Mouse (Mus musculus) heart, adult 11 months (tissue): ENCODE measurements around the gene Wbp2.

Experiments
- DNase-seq: peaks from one replicate; pipeline ENCODE4 v3.0.0; 2022

Wbp2 gene

DNA sequence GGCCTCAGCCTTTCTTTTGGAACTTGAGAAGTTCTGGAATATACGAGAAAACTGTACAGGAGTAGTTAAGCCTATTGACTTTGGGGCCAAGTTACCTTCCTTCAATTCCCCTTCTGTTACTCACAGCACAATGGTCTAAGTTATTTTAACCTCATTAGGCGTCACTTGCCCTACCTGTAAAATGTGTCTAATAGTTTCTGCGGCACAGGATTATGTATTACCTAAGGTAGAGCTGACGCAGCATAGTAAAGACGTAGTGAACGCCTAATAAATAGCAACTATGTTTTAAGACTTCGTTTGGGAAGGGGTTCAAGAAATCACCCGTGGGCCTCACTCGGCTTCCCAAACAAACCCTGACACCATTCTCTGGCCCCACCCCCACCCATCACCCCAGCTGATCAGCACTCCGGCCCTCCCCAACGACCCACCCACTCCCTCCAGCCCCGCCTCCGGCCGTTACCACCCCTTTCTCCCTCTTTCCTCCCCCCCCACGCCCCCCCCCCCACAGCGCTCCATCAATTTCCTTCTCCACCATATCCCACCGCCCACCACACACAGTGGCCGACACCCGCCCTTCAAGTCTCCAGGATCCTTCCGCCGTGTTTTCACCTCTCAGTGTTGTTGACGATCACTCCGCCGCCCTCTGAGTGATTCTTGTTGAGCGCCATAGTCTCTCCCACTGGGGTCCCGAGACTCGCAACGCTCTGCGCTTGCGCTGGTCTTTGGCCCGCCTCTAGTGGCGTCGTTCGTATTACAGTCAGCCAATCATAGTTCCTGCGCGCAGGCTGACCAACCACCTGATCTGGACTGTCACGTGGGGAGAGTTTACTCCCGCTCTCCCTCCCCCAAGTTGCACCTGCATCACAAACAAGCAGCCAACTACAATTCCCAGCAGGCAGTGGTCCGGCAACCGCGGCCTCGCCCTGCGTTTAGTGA is at the start of gene Wbp2:
Gene Wbp2, minus strand, starts transcription at position 738 of the 936 bp plus-strand sequence.
- peak; percentile 100 for DNase-seq

DNA sequence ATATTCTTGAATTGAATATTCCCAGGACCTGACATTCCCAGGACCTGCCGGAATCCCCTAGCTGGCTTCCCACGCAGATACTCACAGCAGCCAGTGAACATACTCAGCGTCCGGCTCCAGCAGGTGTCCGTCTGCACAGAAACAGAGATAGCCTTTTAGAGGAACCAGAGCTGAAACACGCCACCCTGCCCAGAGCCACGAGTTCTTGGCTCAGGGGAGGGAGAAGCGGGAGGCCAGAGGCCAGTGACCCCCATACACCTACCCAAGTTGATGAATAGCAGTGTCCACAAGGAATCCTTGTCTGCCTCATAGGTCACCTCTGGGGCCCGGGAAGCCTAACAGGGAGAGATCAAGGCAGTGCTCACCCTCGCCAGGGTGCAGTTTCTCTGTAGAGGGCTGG is 47.4 kb upstream of the Wbp2 start:
- DNase-seq, result peak; percentile 93

DNA sequence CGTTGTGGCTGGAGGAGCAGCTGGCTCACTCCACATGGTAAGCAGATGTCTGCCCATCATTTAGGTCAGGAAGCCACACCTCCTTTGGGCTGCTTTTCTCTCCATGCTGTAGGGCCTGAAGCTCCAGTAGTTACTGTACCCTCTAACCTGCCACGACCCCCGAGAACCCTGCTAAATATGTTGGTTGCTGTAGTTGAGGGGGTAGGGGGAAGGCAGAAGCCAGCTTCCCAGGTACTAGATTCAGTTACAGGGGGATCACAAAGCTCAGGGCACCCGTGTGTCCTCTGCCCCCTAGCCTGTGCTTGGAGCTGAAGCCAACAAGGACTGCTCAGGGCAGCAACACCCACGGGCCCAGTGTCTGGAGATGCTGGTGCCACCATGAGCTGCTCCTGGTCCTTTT is 46.7 kb upstream of the Wbp2 start:
- DNase-seq, result peak; percentile 92

DNA sequence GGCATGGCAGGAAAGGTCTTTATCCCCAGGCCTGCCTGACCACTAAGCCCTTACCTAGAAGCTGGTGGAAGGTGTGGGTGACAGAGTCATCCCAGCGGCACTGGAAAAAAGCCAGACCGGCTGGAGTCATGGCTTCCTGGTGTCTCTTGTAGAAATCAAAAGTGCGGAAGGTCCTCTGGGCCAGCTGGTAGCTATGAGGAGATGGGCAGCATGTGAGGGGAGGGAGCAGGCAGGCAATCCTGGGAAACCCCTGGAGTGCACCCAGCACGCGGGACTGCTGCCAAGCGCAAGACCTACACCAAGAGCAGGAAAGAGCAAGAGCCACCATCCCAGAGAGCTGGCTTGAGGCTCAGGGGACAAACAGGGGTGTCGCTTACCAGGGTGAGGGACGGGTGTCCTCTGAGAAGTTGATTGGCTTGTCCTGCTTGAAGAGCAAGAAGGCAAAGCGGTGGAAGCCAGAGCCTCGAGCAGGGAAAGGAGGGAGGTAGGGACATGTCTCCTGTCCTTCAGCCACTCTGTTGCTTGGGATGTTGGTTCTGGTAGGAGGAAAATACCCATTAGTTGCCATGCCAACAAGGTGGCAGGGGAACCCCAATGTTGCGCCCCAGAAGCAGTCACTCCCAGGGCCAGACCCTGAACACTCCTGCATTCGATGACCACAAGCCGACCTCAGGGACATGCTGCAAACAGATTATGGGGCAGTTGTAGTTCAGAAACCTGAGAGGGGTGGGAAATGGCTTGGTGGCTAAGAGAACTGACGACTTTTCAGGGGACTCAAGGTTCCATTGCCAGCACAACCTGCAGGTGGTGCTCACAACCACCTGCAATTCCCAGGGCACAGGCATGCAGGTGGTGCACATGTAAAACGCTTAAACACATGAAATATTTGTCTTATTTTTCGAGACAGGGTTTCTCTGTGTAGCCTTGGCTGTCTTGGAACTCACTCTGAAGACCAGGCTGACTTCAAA is 45.9 kb upstream of the Wbp2 start:
- DNase-seq, result peak; percentile 97

DNA sequence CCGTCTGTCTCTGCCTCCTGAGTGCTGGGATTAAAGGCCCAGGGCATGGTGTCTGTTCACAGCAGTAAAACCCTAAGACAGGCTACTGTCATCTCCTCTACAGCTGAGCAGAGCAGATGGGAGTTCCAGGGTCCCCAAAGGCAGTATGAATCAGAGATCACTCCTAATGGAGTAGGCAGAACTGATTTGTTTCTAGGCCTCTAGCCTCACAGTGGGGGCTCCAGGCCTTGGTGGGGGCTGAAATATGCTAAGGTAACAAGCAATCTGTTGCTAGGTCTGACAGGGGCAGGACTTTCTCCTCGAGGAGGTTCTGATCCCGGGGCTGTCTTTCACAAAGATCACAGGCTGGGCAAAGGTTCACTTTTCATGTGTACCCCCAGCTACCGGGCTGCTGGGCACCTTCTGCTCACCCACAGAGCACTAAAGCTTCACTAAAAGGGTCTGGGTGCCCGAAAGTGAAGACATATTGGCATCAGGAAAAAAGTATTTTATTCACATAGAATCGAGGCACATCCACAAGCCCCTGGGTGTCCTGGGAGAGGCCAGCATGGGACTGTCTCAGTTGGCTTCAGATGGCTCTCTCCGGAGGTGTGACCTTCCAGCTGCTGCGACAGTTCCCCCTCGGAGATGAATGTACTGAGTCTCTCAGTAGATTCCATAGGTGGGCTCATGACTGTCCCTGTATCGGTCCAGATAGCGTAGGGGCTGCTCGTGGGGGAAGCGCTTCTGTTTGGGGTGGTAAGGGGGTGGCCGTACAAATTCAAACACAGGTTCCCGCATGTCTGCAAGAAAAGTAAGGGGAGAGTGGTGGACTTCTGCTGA is 44.8 kb upstream of the Wbp2 start:
- peak; percentile 94 for DNase-seq

DNA sequence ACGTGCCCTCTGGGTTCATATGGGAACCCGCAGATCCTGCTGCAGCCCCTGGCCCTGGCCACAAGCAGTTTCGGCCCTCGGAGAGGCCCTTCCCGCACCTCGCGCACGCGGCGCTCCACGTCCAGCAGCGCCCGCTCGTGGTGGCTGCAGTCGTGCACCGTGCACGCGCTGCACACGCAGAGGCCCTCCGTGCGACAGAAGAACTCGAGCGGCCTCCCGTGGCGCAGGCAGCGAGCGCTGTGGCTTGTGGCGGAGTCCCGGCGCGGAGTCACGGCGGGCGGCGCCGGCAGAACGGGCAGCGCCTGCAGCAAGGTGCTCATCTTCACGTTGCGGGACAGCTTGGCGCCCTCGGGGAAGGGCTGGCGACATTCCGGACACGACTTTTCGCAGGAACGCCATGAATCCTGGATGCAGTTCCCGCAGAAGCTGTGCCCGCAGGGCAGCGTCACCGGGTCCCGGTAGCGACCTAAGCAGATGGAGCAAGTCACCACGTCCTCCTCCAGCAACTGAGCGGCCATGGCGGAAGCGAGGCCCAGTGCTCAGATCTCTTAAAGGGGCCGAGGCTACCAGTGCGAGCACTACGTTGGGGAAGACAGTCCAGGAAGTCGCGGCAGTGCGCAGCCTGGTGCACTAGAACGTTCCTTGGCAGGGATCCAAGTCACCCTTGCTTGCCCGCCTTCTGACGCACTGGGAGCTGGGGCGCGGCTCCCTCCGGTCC is 43.9 kb upstream of the Wbp2 start, which contains the start of gene Trim65:
Gene Trim65, minus strand, starts transcription at position 641 of the 718 bp plus-strand sequence.
- DNase-seq, result peak; percentile 99

DNA sequence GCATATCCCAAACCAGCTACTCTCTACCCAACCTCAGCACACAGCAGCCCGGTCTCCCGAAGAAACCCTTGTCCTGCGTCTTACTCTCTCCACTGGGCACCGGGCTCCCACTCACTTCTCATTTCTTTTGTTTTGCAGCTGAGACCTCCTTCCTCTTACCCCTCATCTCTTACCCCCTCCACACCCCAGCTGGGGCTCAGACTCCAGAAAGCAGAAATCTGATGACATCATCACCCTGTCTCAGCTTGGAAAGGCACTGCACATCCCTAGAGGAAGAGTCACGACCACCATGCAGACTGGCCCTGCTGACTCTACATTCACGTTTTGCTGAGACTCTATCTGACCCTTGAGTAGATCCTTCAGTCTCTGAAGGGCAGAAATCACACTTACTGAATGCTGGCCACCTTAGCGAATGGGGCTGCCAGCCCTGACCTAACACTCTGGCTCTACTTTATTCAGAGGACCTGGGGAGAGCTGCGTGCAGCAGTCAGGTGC is 43.2 kb upstream of the Wbp2 start:
- DNase-seq, result peak; percentile 96

DNA sequence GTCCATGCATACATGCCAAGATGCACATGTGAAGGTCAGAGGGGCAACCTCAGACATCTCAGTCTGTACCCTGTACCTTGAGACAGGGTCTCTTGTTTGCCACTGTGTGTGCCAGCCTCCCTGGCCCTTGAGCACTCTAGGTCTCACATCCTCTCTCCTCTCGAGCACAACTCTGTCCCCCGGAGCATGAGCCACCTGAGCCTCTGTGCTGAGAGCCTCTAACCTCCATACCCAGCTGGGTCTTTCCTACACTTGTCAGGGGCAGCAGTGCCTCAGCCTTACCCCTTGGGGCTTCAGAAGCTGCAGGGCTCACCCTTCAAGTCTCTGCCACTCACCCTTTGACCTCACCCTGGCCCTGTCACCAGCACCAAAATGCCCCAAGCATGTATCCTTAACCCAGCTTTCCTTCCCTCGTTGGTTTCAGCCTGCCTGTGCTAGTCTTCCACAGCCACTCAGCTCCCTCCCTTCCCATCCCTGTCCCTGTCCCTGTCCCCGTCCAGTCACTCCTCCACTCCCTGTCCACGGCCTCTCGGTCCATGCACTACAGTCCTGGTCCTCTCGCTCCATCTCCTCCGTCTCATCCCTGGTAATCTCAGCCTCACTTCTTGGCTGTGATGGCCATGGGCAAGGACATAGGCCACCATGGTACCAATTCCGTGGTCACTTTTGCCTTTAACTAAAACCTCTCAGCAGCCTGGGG is 42.4 kb upstream of the Wbp2 start:
- DNase-seq, result peak; percentile 93

DNA sequence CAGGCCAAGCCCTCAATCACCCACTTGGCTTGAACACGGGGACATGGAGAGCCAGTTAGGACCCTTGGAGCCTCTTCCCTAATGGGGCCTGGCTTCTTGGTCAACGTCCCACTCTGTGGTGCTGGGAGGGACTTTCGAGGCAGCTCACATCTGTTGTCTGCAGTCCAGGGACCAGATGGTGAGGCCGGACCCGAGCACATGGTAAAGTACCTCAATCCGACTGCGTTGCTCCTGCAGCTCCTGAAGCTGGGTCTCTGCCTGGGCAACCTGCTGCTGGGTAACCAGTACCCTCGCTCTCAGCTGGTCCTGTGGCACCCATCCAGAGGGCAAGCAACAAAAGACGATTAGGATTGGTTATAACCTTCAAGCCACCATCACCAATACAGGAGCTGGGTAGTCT is 41.2 kb upstream of the Wbp2 start:
- peak; percentile 96 for DNase-seq

DNA sequence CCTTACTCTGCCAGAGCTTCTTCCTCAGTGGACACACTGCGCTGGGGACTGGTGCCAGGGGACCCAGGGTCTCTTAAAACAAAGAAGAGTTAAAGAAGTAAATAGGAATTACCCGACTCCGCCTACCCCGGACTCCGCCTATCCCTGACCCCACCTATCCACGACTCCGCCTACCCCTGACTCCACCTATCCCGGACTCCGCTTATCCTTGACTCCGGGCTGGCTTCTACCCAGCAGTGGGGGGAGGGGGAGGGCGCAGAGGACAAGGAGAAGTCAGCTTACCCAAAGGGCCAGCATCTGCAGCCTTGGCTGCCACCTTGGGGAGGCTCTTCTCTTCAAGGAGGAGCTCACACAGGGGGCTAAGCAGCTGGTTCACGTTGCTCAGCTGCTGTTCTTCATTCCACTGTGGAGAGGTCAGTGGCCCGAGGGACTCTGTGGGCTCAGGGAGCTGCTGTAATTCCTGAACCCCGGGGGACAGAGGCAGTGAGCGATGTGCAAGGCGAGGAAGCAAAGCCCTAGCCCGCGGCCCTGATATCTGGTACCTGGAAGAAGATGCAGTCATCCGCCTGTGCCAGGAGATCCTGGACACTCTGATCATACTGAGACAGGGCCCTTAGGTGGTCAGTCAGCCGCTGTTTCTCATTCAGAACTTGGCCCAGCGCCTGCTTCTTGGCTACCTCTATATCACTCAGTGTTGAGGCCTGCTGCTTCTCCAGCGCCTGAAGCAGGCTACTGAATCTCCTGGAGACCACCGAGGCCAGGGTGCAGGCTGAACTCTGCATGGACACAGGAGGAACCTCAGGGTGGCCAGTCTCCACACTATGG is 40.6 kb upstream of the Wbp2 start, which contains the start of gene Trim47:
Gene Trim47, minus strand, starts transcription at position 55 of the 825 bp plus-strand sequence.
- peak; percentile 99 for DNase-seq

DNA sequence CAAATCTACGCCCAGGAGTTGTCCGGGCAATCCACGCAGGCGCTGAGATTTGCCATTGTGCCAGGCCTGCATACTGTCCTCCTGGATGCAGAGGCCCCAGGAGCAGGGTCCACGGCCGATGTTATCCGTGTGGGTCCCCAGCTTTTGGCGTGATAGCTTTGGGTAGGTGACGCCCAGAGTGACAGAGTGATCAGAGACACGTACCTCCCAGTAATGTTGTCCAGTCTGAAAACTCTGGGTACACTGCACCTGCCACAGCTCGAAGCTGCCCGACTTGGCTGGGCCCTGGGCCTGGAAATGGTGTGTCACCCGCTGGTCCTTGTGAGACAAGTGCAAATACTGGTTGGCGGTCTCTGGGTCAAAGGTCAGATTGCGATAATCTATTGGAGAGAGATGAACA is 39.5 kb upstream of the Wbp2 start:
- peak; percentile 94 for DNase-seq

DNA sequence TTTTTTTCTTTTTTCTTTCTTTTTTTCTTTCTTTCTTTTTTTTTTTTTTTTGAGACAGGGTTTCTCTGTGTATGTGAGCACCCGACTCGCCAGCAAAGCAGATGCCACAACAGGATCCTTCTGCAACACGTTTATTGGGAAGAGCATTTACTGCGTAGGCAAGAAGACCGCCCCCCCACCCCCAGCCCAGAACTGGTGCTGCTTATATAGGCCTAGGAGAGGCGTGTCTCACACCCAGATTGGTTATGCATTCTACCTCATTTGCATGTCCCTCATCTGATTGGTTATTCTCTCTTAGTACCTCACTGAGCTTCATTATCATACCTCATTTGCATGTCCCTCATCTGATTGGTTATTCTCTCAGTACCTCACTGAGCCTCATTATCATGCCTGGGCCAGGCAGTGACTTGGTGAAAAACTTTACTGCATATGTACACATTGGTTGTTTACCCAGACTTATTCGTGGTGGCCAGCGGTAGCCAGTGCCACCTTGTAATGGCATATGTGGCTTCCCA is 35.0 kb upstream of the Wbp2 start:
- DNase-seq, result peak; percentile 76

DNA sequence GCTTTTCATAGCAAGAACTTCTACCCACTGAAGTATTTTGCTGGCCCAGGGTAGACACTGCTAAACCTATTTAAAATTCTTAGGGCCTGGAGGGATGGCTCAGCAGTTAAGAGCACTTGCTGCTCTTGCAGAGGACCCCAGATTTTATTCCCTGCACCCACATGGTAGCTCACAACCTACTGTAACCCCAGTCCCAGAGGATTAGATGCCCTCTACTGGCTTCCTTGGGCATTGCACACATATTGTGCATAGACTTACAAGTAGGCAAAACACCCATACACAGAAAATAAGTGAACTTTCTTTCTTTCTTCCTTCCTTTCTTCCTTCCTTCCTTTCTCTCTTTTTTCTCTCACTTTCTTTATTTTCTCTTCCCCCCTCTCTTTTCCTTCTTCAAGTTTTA is 31.0 kb upstream of the Wbp2 start:
- no peak for DNase-seq

DNA sequence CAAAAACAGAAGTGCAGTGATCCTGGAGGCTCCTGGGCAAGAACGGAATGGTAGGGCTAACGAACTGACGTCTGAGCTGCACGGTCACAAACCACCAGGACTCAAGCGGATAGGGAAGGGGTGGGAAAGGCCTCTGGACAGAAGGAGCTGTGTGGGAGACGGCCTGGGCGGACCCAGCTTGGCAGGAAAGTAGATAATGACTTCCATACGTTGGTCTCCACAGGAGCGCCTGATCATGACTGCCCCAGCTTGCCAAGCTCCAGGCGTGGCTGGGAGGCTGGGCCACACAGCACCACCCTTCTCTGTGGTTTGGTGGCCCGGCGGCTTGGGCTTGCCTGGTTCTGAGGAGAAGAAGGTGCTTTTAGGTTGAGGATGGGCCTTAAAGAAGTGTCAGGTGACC is 30.4 kb upstream of the Wbp2 start:
- DNase-seq, result peak; percentile 90

DNA sequence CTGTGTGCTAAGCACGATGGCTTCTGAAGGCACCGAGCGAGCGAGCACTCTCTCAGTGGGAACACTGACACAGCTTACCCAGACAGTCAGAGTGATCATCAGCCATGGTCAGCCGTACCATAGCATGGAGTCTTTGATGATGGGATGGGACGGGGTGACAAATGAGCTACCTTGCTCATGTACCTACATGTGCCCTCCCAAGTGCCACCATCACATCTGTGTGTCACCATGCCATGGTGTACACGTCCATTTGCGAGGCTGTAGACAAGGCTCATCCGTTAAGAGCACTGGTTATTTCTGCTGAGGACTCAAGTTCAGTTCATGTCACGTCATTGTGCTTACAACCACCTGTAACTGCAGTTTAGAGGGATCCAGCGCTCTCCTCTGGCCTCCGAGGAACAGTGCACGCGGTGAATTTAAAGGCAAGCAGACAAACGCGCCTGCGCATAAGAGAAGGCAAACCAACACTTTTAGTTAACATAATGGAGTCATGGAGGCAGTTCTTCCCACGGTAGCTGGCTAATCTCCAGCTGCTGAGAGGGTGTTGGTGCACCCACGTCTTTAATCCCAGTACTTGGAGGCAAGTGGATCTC is 24.9 kb upstream of the Wbp2 start:
- peak; percentile 93 for DNase-seq

DNA sequence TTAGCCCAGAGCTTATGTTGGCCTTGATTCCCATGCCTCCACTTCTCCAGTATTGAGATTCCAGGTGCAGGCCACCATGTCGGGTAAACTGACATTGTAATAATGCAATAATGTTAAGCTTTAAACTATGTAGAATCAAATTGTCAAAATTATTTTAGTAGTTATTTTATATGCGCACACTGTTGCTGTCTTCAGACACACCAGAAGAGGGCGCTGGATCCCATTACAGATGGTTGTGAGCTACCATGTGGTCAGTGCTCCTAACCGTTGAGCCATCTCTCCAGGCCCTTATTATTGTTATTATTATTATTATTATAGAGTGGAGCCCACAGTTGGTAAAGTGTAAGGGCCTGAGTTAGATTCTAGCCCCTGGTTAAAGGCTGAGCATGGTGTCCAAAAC is 24.3 kb upstream of the Wbp2 start:
- no peak for DNase-seq

DNA sequence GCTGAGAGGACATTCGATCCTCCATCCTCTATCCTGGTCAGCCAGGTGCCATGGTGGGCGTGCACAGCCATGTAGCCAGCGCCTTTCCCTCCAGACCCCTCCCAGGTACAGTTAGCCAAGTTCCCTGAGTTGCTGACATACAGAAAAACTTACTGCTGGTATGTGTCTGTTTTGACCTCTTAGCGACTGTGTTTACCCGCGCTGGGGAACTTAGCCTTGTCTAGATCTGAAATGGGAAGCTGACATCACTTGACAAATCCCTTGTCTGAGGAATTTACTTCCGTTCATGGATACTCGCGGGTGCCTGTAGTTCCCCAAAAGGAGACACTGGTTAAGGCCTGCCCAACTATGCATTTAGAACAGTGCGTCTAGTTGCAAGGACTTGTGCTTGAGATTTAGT is 23.7 kb upstream of the Wbp2 start:
- DNase-seq, result no peak

DNA sequence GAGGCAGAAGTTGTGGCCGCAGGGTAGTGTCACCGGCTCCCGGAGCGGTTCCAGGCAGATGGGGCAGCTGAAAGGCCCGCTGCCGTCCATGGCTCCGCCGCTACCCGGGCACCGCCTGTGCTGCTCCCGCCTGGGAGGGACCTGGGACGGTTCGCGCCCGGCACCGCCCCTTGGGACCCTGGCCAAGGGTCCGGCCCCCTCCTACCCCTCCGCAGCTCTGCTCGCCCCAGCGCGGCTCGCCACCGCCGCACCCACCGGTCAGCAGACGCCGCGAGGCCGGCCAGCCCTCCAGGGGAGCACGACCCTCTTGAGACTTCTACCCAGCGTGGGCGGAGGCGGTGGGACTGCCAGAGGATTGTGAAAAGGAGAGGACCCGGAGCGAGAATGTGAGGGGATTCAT is 23.3 kb upstream of the Wbp2 start:
- peak; percentile 99 for DNase-seq

DNA sequence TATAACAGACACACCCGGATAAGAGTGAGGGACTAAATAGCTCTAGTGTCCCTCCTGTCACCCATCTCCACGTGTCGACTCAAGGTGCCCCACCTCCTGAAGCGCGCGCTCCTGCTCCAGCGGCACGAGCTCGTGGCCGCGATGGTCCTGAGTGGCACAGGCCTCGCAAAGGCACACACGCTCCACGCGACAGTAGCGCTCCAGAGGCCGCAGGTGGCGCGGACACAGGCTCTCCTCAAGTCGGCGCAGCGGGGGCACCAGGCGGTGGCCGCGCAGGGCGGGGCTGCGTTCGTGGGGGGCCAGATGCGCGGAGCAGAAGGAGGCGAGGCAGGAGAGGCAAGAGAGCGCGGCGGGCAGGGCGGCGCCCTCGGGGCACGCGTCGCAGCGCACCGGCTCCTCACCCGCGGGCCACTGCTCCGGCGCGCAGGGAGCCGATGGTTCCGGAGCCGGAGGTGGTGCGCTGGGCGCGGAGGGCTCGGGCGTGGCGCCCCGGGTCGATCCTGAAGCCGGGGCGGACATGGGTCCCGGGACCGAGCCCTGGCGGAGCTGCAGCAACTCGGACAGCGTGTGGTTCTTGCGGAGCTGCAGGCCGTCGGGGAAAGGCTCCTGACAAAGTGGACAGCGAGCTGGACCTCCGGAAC is 22.8 kb upstream of the Wbp2 start:
- DNase-seq, result peak; percentile 97
